Mouse (Mus musculus): ENCODE data around the gene C530008M17Rik. TPM values are rescaled to one million over a fixed set of nuclear protein-coding genes. Genes with fewer than 3 reads are reported as not detected.
A peak's percentile ranks its signal among the peaks of the same experiment; 100 is the strongest.

The C530008M17Rik gene
- polyA plus RNA-seq (2015; fragmentation: Nextera tagmentation; extraction: Ambion mirVana): 7.4 and 7.5 TPM in 2 replicates

DNA sequence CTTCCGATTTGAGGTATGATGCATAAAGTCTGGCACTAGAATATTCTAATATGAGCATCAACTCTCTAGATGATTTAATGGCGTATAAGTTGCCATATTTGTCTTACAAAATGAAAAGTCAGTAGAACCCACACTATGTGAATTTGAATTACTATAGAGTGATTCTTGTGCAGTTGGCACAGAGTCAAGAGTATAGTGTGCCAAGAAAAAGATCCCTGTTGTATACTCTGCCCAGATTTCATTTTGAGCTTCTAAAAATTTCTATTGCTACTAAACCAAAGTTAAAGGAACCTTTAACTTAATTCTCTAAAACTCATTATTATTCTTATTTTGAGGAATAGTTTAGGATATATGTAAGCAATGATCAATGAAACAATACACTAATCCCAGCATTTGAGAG lies at the start of gene C530008M17Rik:
Gene C530008M17Rik (plus strand): TSS at position 301 of the 400 bp plus-strand sequence.
- 0 out of 2 replicates have a peak, but pooled peaks cover 4% of the 10 kb centered on the region for H3K36me3 ChIP-seq
- peak within 1 kb of the TSS; percentile 89 for H3K4me3 ChIP-seq (replicated peaks)
- peak within 1 kb of the TSS; percentile 97 for H3K9ac ChIP-seq
- 90% methylated on average over 2 of the region's 2 CpGs for WGBS (ENCODE audit: insufficient replicate concordance)
- ATAC-seq (ENCODE audit: low read depth): no peak
- peak within 1 kb of the TSS; percentile 97 for H3K4me2 ChIP-seq
- peak within 1 kb of the TSS; percentile 94 for H3K27ac ChIP-seq
- no peaks in the 10 kb centered on the region for H3K27me3 ChIP-seq
- no peak for DNase-seq
- H3K9me3 ChIP-seq (replicated peaks): no peaks in the 10 kb centered on the region
- H3K4me1 ChIP-seq (replicated peaks): peaks cover 47% of the 10 kb centered on the region

DNA sequence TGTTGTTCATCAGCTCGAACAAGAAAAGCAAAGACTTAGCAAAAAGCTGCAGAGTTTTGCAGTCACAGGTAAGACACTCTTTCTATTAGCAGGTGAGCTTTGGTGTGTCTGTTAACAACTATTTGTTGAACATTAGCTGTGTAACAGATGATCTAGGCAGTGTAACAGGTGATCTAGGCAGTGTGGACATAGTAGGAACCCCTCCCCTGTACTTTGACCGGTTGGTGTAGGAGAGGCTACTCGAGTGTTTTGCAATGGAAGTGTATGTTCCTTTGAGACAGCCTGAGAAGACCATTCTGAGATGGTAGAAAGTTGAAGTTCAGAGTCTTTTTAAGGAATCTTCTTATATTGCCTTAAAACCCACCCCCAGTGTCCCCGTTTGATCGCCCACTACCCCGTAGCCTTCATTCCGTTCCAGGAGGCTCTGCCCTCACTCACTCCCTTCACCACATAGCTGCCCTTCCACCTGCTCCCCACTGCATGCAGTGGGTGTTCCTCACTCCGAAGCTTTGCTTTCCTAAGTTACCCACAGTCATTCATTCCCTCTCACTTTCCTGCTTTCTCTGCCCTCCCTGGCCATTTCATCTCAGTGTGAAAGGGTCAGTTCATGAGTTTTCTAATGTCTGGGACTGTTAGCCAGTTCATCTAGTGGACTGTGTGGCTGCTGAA lies 46.5 kb upstream of the C530008M17Rik start:
- Histone ChIP-seq H3K27me3 (no peaks in the 10 kb centered on the region), H3K4me2 (no peak overlapping the region), H3K9ac (no peak overlapping the region), H3K4me3 (replicated peaks) (no peak overlapping the region), H3K9me3 (replicated peaks) (no peaks in the 10 kb centered on the region), H3K36me3 (peaks cover 80% of the 10 kb centered on the region), H3K4me1 (replicated peaks) (no peaks in the 10 kb centered on the region), H3K27ac (no peak overlapping the region)
- ATAC-seq (ENCODE audit: low read depth) (no peak), DNase-seq (no peak)
- 86% methylated on average over 8 of the region's 8 CpGs for WGBS (ENCODE audit: insufficient replicate concordance)

DNA sequence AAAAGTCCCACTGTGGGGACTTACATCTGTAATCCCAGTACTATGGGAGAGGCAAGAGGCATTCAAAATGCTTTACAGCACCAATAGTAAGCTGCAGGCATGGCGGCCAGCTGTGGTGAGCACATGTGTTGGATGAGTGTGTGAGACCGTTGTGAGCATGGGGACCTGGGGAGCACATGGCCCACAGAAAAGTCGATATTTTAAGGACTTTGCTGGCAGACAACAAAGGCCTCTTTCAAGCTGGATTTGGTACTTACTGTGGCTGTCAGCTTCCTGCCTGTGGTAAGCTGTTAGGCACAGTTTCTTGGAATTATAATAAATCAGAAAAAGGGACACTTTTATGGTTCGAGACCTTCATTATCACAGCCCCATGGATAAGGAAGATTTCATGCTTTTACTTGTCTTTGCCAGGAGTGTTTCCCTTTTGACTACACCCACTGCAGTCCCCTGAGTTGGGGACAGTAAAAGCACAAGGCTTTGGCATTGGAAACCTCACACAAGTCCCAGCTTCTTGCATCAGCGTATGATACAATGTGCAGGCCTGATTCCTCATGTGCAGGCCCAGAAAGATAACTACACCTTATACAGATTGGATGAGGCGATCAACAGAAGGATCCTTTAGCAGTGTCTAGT lies 43.3 kb upstream of the C530008M17Rik start:
- no peak overlapping the region for H3K9ac ChIP-seq
- H3K4me2 ChIP-seq: no peak overlapping the region
- no peaks in the 10 kb centered on the region for H3K27me3 ChIP-seq
- DNase-seq (no peak), ATAC-seq (ENCODE audit: low read depth) (no peak)
- H3K4me1 ChIP-seq (replicated peaks): no peaks in the 10 kb centered on the region
- H3K36me3 ChIP-seq: peaks cover 82% of the 10 kb centered on the region
- H3K9me3 ChIP-seq (replicated peaks): no peaks in the 10 kb centered on the region
- H3K27ac ChIP-seq: no peak overlapping the region
- no peak overlapping the region for H3K4me3 ChIP-seq (replicated peaks)
- 80% methylated on average over 6 of the region's 6 CpGs for WGBS (ENCODE audit: insufficient replicate concordance)

- DNase-seq (no peak), ATAC-seq (ENCODE audit: low read depth) (no peak)
- Histone ChIP-seq H3K4me1 (replicated peaks) (no peaks in the 10 kb centered on the region), H3K27me3 (no peaks in the 10 kb centered on the region), H3K4me2 (no peak overlapping the region), H3K9ac (no peak overlapping the region), H3K27ac (no peak overlapping the region), H3K9me3 (replicated peaks) (no peaks in the 10 kb centered on the region), H3K36me3 (peaks cover 83% of the 10 kb centered on the region), H3K4me3 (replicated peaks) (no peak overlapping the region)
- 88% methylated on average over 8 of the region's 8 CpGs for whole genome bisulfite sequencing (ENCODE audit: insufficient replicate concordance)
Measured at GRCm38 (mm10) chr5:76615276-76615675, 41.0 kb upstream of the C530008M17Rik start.

GRCm38 (mm10) chr5:76616196-76616747 lies 40.0 kb upstream of the C530008M17Rik start:
- no peak overlapping the region for H3K9ac ChIP-seq
- H3K36me3 ChIP-seq: peaks cover 78% of the 10 kb centered on the region
- 79% methylated on average over 2 of the region's 2 CpGs for WGBS (ENCODE audit: insufficient replicate concordance)

DNA sequence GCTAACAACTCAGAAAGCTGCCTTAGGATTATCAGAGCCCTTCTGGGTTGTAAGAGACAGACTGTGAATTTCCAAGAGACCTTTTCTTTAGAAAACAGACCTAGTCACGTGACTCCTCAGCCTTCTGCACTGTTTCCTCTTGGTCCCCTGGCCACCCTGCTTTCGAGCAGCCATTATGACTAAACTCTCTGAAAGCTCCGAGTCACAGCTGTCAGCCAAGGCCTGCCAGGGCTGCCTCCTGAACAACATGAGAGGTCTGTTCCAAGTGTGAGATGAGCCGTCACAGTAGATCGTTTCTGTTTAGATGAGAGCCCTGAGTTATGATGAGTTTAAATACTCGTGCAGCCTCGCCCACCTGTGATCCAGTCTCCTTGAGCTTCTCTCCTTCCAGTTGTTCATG lies 37.6 kb upstream of the C530008M17Rik start:
- 82% methylated on average over 7 of the region's 7 CpGs for WGBS (ENCODE audit: insufficient replicate concordance)
- H3K9ac ChIP-seq: no peak overlapping the region
- H3K27me3 ChIP-seq: no peaks in the 10 kb centered on the region
- ATAC-seq (ENCODE audit: low read depth) (no peak), DNase-seq (no peak)
- no peak overlapping the region for H3K27ac ChIP-seq
- H3K4me3 ChIP-seq (replicated peaks): no peak overlapping the region
- no peaks in the 10 kb centered on the region for H3K9me3 ChIP-seq (replicated peaks)
- no peak overlapping the region for H3K4me2 ChIP-seq
- peaks cover 66% of the 10 kb centered on the region for H3K36me3 ChIP-seq
- H3K4me1 ChIP-seq (replicated peaks): no peaks in the 10 kb centered on the region

More at GRCm38 (mm10) chr5:76616196-76616747, 40.0 kb upstream of the C530008M17Rik start:
- Histone ChIP-seq H3K4me3 (replicated peaks) (no peak overlapping the region), H3K27me3 (no peaks in the 10 kb centered on the region), H3K4me1 (replicated peaks) (no peaks in the 10 kb centered on the region), H3K27ac (no peak overlapping the region), H3K9me3 (replicated peaks) (no peaks in the 10 kb centered on the region), H3K4me2 (no peak overlapping the region)
- DNase-seq (no peak), ATAC-seq (ENCODE audit: low read depth) (no peak)

- Histone ChIP-seq H3K9me3 (replicated peaks) (no peaks in the 10 kb centered on the region), H3K4me3 (replicated peaks) (no peak overlapping the region), H3K4me2 (no peak overlapping the region), H3K27ac (no peak overlapping the region), H3K27me3 (no peaks in the 10 kb centered on the region), H3K4me1 (replicated peaks) (peaks cover 22% of the 10 kb centered on the region), H3K36me3 (peaks cover 26% of the 10 kb centered on the region), H3K9ac (no peak overlapping the region)
- ATAC-seq (ENCODE audit: low read depth) (no peak), DNase-seq (no peak)
- WGBS (ENCODE audit: insufficient replicate concordance): 90% methylated on average over 9 of the region's 9 CpGs
Measured at GRCm38 (mm10) chr5:76623759-76624158, 32.6 kb upstream of the C530008M17Rik start.

DNA sequence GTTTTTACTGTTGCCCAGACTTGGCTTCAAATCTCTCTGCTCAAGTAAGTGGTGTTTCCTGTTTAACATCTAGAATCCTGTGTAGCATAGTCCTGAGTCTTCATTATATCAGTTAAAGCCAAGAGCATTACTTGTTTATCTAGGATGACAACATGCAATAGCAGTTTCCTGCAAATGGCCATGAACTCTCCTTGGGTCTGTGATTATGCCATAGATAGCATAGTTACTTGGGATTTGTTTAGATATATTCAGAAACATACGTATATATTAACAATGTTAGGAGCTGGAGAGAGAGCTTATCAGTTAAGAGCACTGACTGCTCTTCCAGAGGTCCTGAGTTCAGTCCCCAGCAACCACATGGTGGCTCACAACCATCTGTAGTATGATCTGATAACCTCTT lies 28.5 kb upstream of the C530008M17Rik start:
- Histone ChIP-seq H3K27me3 (no peaks in the 10 kb centered on the region), H3K27ac (no peak overlapping the region), H3K4me2 (no peak overlapping the region), H3K4me3 (replicated peaks) (no peak overlapping the region), H3K36me3 (peaks cover 28% of the 10 kb centered on the region), H3K4me1 (replicated peaks) (peaks cover 22% of the 10 kb centered on the region), H3K9me3 (replicated peaks) (no peaks in the 10 kb centered on the region), H3K9ac (no peak overlapping the region)
- peak; percentile 73 for ATAC-seq (ENCODE audit: low read depth)
- WGBS (ENCODE audit: insufficient replicate concordance): 21% methylated on average over 1 of the region's 1 CpGs
- no peak for DNase-seq

DNA sequence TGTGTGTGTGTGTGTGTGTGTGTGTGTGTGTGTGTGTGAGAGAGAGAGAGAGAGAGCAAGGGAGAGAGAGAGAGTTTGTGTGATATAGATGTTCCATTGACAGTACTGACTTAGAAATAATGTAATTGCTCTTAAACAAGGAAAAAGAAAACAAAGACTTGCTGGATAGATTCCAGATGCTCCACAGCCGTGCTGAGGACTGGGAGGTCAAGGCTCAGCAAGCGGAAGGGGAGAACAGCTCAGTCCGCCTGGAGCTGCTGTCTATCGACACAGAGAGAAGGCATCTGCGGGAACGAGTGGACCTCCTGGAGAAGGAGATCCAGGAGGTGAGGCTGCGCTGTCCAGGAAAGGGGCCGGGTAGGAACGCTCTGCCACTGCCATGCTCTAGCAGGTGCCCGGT lies 22.3 kb upstream of the C530008M17Rik start:
- H3K4me2 ChIP-seq: no peak overlapping the region
- no peaks in the 10 kb centered on the region for H3K9me3 ChIP-seq (replicated peaks)
- DNase-seq (no peak), ATAC-seq (ENCODE audit: low read depth) (no peak)
- no peaks in the 10 kb centered on the region for H3K27me3 ChIP-seq
- peaks cover 74% of the 10 kb centered on the region for H3K36me3 ChIP-seq
- WGBS (ENCODE audit: insufficient replicate concordance): 86% methylated on average over 10 of the region's 10 CpGs
- H3K9ac ChIP-seq: no peak overlapping the region
- H3K27ac ChIP-seq: no peak overlapping the region
- H3K4me3 ChIP-seq (replicated peaks): no peak overlapping the region
- H3K4me1 ChIP-seq (replicated peaks): no peaks in the 10 kb centered on the region

DNA sequence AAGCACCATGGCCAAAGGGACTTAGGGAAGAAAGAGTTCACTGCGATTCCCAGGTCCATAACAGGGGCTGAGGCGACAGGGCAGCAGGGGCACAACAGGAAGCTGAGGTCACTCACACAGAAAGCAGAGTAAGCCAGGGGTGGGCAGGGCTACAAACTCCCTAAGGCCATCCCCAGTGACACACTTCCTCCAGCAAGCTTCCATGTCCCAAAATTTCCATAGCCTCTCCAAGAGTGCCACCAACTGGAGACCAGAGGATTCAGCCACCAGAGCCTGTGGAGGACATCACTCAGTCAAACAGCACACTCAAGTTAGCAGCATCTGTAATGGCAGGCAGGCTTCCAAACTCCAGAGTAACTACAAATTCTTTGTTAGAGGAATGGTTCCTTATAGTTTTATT lies 20.7 kb upstream of the C530008M17Rik start:
- WGBS (ENCODE audit: insufficient replicate concordance): 82% methylated on average over 2 of the region's 2 CpGs
- Histone ChIP-seq H3K4me3 (replicated peaks) (no peak overlapping the region), H3K4me1 (replicated peaks) (no peaks in the 10 kb centered on the region), H3K36me3 (peaks cover 82% of the 10 kb centered on the region), H3K9me3 (replicated peaks) (no peaks in the 10 kb centered on the region), H3K27ac (no peak overlapping the region), H3K4me2 (no peak overlapping the region), H3K9ac (no peak overlapping the region), H3K27me3 (no peaks in the 10 kb centered on the region)
- DNase-seq (no peak), ATAC-seq (ENCODE audit: low read depth) (no peak)

DNA sequence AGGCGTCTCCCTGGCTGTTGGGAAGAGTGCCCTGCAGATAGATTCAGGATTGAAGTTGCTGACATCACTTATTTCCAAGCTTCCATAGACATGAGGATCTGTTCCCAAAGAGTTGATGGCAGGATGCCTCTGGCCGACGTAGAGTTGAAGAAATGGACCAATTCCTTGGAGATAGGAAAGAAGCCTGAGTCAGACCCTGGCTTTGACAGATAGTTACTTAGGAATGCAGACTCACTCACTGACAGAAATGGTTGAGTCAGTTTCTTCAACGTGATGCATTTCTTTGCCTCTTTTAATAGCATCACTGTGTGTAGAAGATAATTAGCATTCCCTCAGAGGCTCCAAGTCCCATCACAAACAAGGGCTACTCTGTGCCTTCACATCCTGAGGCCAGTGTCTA lies 14.2 kb upstream of the C530008M17Rik start:
- Histone ChIP-seq H3K27ac (no peak overlapping the region), H3K4me3 (replicated peaks) (no peak overlapping the region), H3K9me3 (replicated peaks) (no peaks in the 10 kb centered on the region), H3K4me2 (no peak overlapping the region), H3K27me3 (no peaks in the 10 kb centered on the region), H3K4me1 (replicated peaks) (peaks cover 12% of the 10 kb centered on the region), H3K9ac (no peak overlapping the region), H3K36me3 (peaks cover 69% of the 10 kb centered on the region)
- ATAC-seq (ENCODE audit: low read depth) (no peak), DNase-seq (no peak)
- WGBS (ENCODE audit: insufficient replicate concordance): 76% methylated on average over 4 of the region's 4 CpGs

All from liver, embryonic 13.5 days (tissue).